Mouse (Mus musculus) gastrocnemius, postnatal 25 days (tissue): ENCODE results near the gene Ddo. TPM values are rescaled to one million over a fixed set of nuclear protein-coding genes. Genes with fewer than 3 reads are reported as not detected.

Source experiments
- DNase-seq: peaks from one replicate; pipeline ENCODE4 v3.0.0; 2022
- total RNA-seq, 2 experiments: library from RNA; stranded (reverse); gene quantifications; 1 replicate in 1 of 2; 2 replicates in 1 of 2; pipeline ENCODE4 v1.2.3; 2021

The Ddo gene
- total RNA-seq, 2 experiments from 2014 or later, result 24.1 to 25.4 TPM

DNA sequence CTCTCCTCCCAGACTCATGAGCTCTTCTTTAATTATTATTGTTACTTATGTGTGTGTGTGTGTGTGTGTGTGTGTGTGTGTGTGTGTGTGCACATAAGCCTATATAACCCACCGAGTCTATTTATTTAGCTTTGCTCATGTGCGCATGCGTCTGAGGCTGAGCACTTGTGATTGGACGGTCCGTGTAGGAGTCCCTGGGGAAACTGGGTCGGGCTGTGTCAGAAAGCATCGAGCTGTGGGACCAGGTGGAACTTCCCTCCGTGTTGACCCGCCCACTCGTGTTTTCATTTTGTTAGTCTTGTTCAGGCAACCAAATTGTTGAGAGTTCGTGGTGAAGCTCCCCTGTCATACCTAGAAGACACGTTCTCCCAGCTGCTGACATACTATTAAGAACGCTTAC is 88.6 kb downstream of the Ddo start:
- no peak for DNase-seq

DNA sequence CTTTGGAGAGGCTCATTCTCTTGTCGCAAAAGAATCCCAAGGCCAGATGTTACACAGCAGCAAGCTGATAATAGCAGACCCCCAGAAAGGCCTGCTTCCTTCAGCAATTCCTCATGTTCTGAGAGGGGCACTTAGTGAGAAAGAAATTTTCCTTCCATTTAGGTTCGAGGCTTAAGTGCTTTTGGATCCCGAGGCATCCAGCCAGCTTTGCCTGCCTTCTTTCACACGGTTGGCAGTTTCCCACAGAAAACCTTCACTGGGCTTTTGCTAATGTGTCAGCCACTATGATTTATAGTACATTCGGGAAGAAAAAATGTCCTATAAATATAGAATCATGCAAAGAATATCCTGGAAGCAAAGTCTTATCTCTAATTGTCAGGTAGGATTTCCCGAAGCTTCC is 89.3 kb downstream of the Ddo start:
- no peak for DNase-seq

DNA sequence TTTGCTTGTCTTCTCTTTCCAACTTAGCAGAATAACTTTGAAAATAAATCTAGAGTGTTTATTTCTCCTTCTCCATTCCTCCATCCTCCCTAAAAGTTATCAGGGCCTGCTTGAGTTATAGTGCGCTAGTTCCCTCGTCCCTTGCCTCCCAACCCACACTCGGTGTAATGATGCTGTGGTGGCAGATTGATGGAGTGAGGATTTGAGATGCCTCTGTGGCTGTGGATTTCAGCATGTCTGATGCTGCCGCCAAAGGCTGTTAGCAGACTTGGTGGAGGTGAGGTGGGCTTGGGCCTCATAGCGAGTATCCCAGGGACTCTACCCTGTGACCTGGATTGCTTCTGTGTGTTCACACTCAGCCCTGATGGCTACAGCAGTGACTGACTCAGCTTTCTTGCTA is 91.1 kb downstream of the Ddo start:
- no peak for DNase-seq

DNA sequence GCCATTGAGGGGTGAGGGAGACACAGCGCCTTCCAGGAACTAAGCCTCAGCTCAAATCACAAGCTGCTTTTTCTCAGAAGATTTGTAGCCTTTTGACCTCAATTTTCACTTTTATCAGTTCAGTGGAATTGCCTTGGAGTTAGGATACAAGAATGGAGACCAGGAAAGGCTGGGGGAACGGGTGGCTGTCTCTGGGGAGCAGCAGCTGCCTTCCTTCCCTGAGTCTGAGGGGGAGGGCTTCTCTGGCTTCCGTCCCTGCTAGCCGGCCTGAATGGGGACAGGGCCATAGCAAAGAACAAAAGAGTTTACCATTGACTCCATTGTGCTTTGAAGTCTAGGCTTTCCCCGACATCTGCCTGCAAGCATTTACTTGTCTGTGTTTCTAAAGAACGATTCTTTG is 94.5 kb downstream of the Ddo start:
- DNase-seq, result no peak

DNA sequence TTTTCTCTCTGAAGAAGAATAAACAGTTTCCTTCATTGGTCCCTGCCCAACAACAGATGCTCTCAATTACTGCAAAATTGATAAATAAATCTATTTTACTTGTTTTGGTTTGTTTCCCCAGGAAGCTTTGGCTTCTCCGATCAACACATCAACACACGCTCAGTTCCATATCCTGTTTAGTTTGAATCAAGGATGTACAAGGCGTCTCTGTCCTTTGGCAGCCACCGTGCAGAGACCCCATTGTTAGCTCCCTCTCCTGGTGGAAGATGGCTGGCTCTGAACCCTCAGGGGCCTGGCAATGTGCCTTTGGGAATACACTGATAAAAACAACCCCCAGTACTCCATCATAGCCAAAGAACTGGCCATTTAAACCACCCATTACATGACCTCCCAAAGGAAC is 95.3 kb downstream of the Ddo start:
- DNase-seq, result no peak

DNA sequence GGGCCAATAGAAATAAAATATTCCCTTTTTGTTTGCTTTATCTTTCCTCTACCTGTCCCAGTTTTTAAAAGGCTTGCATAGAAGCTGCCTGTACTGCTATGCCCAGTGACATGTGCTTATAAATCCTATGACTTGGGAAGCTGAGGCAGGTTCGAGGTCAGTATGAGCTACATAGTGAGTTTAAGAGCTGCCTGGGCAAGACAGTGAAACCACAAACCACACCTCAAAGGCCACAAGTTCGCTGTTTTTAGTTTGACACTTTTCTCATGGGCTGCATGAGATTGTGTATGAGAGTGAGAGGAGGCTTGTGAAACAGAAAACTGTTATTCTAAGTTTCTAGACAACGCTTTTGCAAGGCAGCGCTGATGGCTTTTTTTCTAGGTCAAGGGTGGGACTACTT is 95.7 kb downstream of the Ddo start:
- DNase-seq, result no peak

DNA sequence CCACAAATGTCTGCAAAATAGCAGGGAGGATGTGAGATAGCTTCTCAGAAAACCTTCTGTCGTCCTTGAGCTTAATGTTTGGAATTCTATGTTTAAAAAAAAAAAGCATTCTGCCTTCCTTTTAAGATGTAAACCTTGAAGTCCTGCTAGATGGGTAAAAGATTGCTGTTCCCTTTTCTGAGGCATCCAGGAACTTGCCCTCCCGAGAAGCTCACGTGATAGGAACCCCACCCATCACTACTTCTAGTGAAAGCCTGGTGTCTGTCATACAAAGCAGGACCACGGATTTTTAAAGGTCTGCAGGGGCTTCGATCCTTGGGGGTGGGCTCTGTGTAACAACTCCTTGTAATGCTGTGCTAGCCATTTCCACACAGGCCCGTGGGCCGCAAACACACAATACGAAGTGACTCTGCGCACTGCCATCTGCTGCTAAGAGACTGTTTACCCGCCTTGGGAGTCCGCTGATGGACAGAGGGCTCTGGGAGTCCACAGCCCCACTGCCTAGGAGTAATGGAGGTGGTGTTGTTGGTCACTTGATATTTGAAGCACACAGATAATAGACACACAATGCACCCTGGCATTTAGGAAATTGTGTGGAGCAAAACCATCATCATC is 96.6 kb downstream of the Ddo start:
- no peak for DNase-seq

DNA sequence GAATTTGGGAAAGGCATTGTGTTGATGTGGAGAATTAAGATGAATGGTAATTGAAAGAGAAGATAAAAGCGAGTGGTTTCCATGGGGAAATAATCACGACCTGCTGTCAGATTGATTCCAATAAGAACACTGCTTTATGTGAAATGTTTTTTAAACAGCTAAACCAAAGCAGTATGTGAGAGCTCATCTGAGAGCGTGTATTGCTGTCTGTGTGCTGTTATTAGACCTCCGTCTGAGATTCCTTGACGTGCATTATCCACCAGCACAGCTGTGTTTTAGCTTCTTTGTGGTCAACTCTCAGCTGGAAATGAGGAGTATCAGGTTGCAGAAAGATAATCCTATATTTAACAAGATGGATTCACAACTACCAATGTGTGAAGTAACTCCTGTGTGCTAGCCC is 97.2 kb downstream of the Ddo start:
- DNase-seq, result no peak

DNA sequence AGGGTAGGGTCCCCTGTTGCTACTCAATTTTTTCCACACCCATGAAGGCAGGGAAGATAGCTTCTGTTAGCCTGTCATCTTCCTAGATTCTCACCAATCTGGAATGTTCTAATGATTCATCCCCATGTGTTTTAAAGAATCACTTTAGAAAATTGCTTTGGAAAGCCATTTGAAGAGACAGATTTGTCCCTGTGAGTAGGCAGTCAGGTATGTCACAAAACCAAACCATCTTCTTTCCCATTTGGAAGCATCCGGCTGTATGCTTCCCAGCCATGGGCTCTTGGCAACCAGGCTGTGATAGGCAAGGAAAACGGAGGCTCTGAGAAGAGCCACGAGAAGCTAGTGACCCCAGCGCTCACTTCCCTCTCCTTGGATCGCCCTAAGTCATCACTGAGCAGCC is 100.4 kb downstream of the Ddo start:
- DNase-seq, result no peak

Other genes with a start within 250 kb of the Ddo start
- gene Slc22a16, start 59.7 kb upstream of the Ddo start, total RNA-seq, result not detected
- under 1 TPM; 0.46 to 0.86 TPM for gene Mettl24, start 53.3 kb downstream of the Ddo start, total RNA-seq